Mouse (Mus musculus) olfactory bulb, adult 2 months (tissue): ENCODE results near the gene Cplx2. TPM values are rescaled to one million over a fixed set of nuclear protein-coding genes. Genes with fewer than 3 reads are reported as not detected.
A peak's percentile ranks its signal among the peaks of the same experiment; 100 is the strongest.

ENCODE experiments used
- H3K27ac ChIP-seq: fragments of 200-500 bp; 2 replicates; pipeline ENCODE4 v1.5.1; 2012; ENCODE audit warnings: low read depth, low read length; ENCODE audit not compliant: insufficient read depth
- H3K4me1 ChIP-seq: fragments of 200-500 bp; 2 replicates; pipeline ENCODE4 v1.6.1; 2012; ENCODE audit warnings: low read length; ENCODE audit not compliant: control insufficient read depth, insufficient read depth
- H3K4me3 ChIP-seq: fragments of 200-500 bp; 2 replicates; pipeline ENCODE4 v1.5.1; 2012; ENCODE audit warnings: mild to moderate bottlenecking, low read depth, low read length, moderate library complexity; ENCODE audit not compliant: insufficient read depth
- CTCF ChIP-seq: fragments of 200-500 bp; IDR thresholded peaks from 2 replicates; pipeline ENCODE4 v1.5.1; 2012; ENCODE audit warnings: low read depth, mild to moderate bottlenecking, low read length, moderate library complexity; ENCODE audit not compliant: insufficient read depth
- POLR2A ChIP-seq: fragments of 200-500 bp; IDR thresholded peaks from 2 replicates; pipeline ENCODE4 v1.6.1; 2012; ENCODE audit warnings: mild to moderate bottlenecking, low read depth, low read length, moderate library complexity; ENCODE audit not compliant: insufficient read depth
- WGBS: fragments of 180-500 bp; shearing (Covaris S2); methylation state at CpG from one replicate; pipeline ENCODE4 v1.1.7; 2018; 5-methylcytosine and 5-hydroxymethylcytosine counted together
- polyA plus RNA-seq: library from polyadenylated mRNA; stranded (reverse); fragments of >200 nt; gene quantifications from 2 replicates; pipeline ENCODE4 v1.2.4, GENCODE M21; 2012; ENCODE audit warnings: low replicate concordance; ENCODE audit not compliant: missing spikeins, insufficient read depth, insufficient read length

The Cplx2 gene
- polyA plus RNA-seq, 1 experiment = not detected

GRCm38 (mm10) chr13:54375497-54376495 is 4.6 kb downstream of the Cplx2 start:
- Histone ChIP-seq H3K4me3 (no peak overlapping the region), H3K27ac (no peak overlapping the region), H3K4me1 (peaks cover 20% of the 10 kb centered on the region)
- TF ChIP-seq POLR2A (no peak), CTCF (no peak)
- 85% methylated on average over 11 of the region's 11 CpGs for WGBS

GRCm38 (mm10) chr13:54376736-54377135 is 5.6 kb downstream of the Cplx2 start:
- TF ChIP-seq POLR2A = no peak
- no peak for TF ChIP-seq CTCF
- WGBS = 89% methylated on average over 7 of the region's 7 CpGs

GRCm38 (mm10) chr13:54378051-54378450 is 6.9 kb downstream of the Cplx2 start:
- Histone ChIP-seq H3K4me1 (peaks cover 9% of the 10 kb centered on the region; the same call in 1 of the 2 replicates), H3K27ac (no peak overlapping the region), H3K4me3 (no peak overlapping the region)
- no peak for TF ChIP-seq CTCF
- TF ChIP-seq POLR2A = no peak
- WGBS = 66% methylated on average over 3 of the region's 3 CpGs

More at GRCm38 (mm10) chr13:54376736-54377135, 5.6 kb downstream of the Cplx2 start:
- no peak overlapping the region for H3K4me3 ChIP-seq
- H3K27ac ChIP-seq = no peak overlapping the region
- H3K4me1 ChIP-seq = peaks cover 13% of the 10 kb centered on the region

- Histone ChIP-seq H3K27ac (no peak overlapping the region), H3K4me3 (no peak overlapping the region), H3K4me1 (peaks cover 12% of the 10 kb centered on the region; the same call in 1 of the 2 replicates)
- TF ChIP-seq POLR2A (0 out of 2 replicates have a peak, but pooled peaks have one; percentile 9), CTCF (no peak)
- WGBS = 84% methylated on average over 5 of the region's 5 CpGs
These were observed 9.3 kb downstream of the Cplx2 start for GRCm38 (mm10) chr13:54380421-54380820.

- Histone ChIP-seq H3K4me1 (peaks cover 15% of the 10 kb centered on the region), H3K27ac (no peak overlapping the region), H3K4me3 (no peak overlapping the region)
- no peak for TF ChIP-seq POLR2A
- WGBS = 94% methylated on average over 8 of the region's 8 CpGs
These were observed 10.2 kb downstream of the Cplx2 start for GRCm38 (mm10) chr13:54381396-54381795.

- WGBS = 77% methylated on average over 5 of the region's 5 CpGs
- Histone ChIP-seq H3K4me3 (no peak overlapping the region), H3K27ac (no peak overlapping the region), H3K4me1 (peaks cover 15% of the 10 kb centered on the region)
- TF ChIP-seq CTCF (no peak), POLR2A (no peak)
These were observed 12.4 kb downstream of the Cplx2 start for GRCm38 (mm10) chr13:54383531-54383930.

GRCm38 (mm10) chr13:54384518-54384917 is 13.4 kb downstream of the Cplx2 start:
- Histone ChIP-seq H3K4me3 (no peak overlapping the region), H3K4me1 (peaks cover 15% of the 10 kb centered on the region), H3K27ac (no peak overlapping the region)
- no peak for TF ChIP-seq CTCF
- no peak for TF ChIP-seq POLR2A
- 33% methylated on average over 5 of the region's 5 CpGs for WGBS

- WGBS = 19% methylated on average over 19 of the region's 19 CpGs
- H3K4me3 ChIP-seq = no peak overlapping the region
- peaks cover 17% of the 10 kb centered on the region for H3K4me1 ChIP-seq
- no peak overlapping the region for H3K27ac ChIP-seq
- TF ChIP-seq POLR2A (no peak), CTCF (no peak)
These were observed 14.2 kb downstream of the Cplx2 start for GRCm38 (mm10) chr13:54385008-54386004.

- Histone ChIP-seq H3K4me1 (peaks cover 9% of the 10 kb centered on the region), H3K4me3 (no peak overlapping the region), H3K27ac (no peak overlapping the region)
- no peak for TF ChIP-seq POLR2A
- TF ChIP-seq CTCF = no peak
- WGBS = 42% methylated on average over 8 of the region's 8 CpGs
These were observed 18.9 kb downstream of the Cplx2 start for GRCm38 (mm10) chr13:54389971-54390564.
